19 mouse cellular contexts compared by ENCODE assay signal in the genomic region with DNA sequence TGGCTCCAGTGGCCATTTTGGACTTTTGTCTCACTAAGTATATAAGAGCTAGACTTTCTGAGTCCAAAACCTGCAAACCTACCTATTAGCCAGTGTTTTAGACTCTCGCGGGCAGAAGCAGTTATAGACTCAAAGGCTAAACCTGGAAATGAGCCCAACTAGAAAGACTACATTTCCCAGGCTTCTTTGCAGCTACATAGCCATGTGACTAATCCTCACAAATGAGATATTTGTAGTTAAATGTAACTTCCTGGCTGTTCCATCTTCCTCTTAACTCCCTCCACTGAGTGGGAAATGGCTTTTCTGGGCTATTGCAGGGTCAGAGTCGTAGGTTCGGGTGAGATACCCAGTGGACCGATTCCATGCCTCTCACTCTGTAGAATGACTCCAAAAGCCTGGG.
DNase-seq lines count a peak whose midpoint lies in the region; ATAC-seq and TF ChIP-seq lines count a peak whose summit lies in the region.
"Had no signal": no experiment of that assay in that cellular context is flagged by ENCODE, and none has a peak within 500 bp of the region (broad histone marks: within the 10 kb centered on the region; RNA-seq: fewer than 3 reads in every experiment).

No protein-coding gene starts in this region.

- H3K27ac ChIP-seq in hindbrain, postnatal 0 days = no peak overlapping the region
- no peak overlapping the region for H3K27ac ChIP-seq in hindbrain, embryonic 11.5 days (ENCODE audit: low read depth, low read length)
- H3K27ac ChIP-seq in midbrain, postnatal 0 days (ENCODE audit: low read depth, low read length) = no peak overlapping the region
- H3K27ac ChIP-seq in midbrain, embryonic 10.5 days (replicated peaks) = no peak overlapping the region
- no peak overlapping the region for H3K27ac ChIP-seq in intestine, embryonic 15.5 days
- H3K27ac ChIP-seq: embryonic facial prominence, embryonic 12.5 days; heart, embryonic 10.5 days; liver, embryonic 13.5 days had no signal

- no peaks in the 10 kb centered on the region for H3K9me3 ChIP-seq in hindbrain, postnatal 0 days (ENCODE audit: low read length)
- H3K9me3 ChIP-seq in hindbrain, embryonic 11.5 days (ENCODE audit: control insufficient read depth, low read length) = no peaks in the 10 kb centered on the region
- H3K9me3 ChIP-seq in midbrain, postnatal 0 days (ENCODE audit: low read length) = no peaks in the 10 kb centered on the region
- no peaks in the 10 kb centered on the region for H3K9me3 ChIP-seq in midbrain, embryonic 10.5 days (replicated peaks)
- no peaks in the 10 kb centered on the region for H3K9me3 ChIP-seq in intestine, embryonic 15.5 days
- H3K9me3 ChIP-seq: embryonic facial prominence, embryonic 12.5 days; heart, embryonic 10.5 days; liver, embryonic 13.5 days had no signal

- H3K4me2 ChIP-seq in hindbrain, postnatal 0 days (ENCODE audit: low read depth, low read length) = no peak overlapping the region
- H3K4me2 ChIP-seq in hindbrain, embryonic 11.5 days (replicated peaks; ENCODE audit: low read depth, low read length) = no peak overlapping the region
- no peak overlapping the region for H3K4me2 ChIP-seq in midbrain, postnatal 0 days (ENCODE audit: low read depth, low read length, poor library complexity, severe bottlenecking)
- no peak overlapping the region for H3K4me2 ChIP-seq in intestine, embryonic 15.5 days (replicated peaks)
- H3K4me2 ChIP-seq: embryonic facial prominence, embryonic 12.5 days; liver, embryonic 13.5 days had no signal

- H3K27me3 ChIP-seq in hindbrain, postnatal 0 days (ENCODE audit: insufficient read depth, low read length) = 0 out of 2 replicates have a peak, but pooled peaks cover 4% of the 10 kb centered on the region
- no peaks in the 10 kb centered on the region for H3K27me3 ChIP-seq in hindbrain, embryonic 11.5 days (ENCODE audit: control insufficient read depth, insufficient read depth, low read length)
- no peaks in the 10 kb centered on the region for H3K27me3 ChIP-seq in midbrain, postnatal 0 days (ENCODE audit: insufficient read depth, low read length)
- no peaks in the 10 kb centered on the region for H3K27me3 ChIP-seq in midbrain, embryonic 10.5 days (ENCODE audit: low read depth, poor library complexity, severe bottlenecking)
- H3K27me3 ChIP-seq in intestine, embryonic 15.5 days (replicated peaks) = no peaks in the 10 kb centered on the region
- H3K27me3 ChIP-seq: embryonic facial prominence, embryonic 12.5 days; liver, embryonic 13.5 days had no signal

- DNase-seq in hindbrain, postnatal 0 days (ENCODE audit: low spot score) = peak; percentile 71
- no peak for DNase-seq in hindbrain, embryonic 11.5 days (ENCODE audit: low spot score)
- peak; percentile 63 for DNase-seq in midbrain, postnatal 0 days (ENCODE audit: low spot score)
- DNase-seq in midbrain, embryonic 10.5 days (ENCODE audit: low spot score) = no peak
- peak; percentile 38 for DNase-seq in brain, adult 2 months (ENCODE audit: low read depth, low spot score)
- DNase-seq: adrenal gland, postnatal 14 days; B cell, adult 2 months; cerebellum, adult 11 months; heart, postnatal 4 days; kidney, adult 18-20 months; left cerebral cortex, postnatal 4 days; liver, embryonic 13.5 days; lung, adult 2 months; lung, postnatal 36 days had no signal

- H3K4me3 ChIP-seq in hindbrain, postnatal 0 days (ENCODE audit: low read length) = no peak overlapping the region
- no peak overlapping the region for H3K4me3 ChIP-seq in hindbrain, embryonic 11.5 days (ENCODE audit: low read depth, low read length)
- H3K4me3 ChIP-seq in midbrain, postnatal 0 days (ENCODE audit: low read depth, low read length) = no peak overlapping the region
- no peak overlapping the region for H3K4me3 ChIP-seq in midbrain, embryonic 10.5 days
- H3K4me3 ChIP-seq in intestine, embryonic 15.5 days (replicated peaks) = no peak overlapping the region
- H3K4me3 ChIP-seq: embryonic facial prominence, embryonic 12.5 days; heart, embryonic 10.5 days; liver, embryonic 13.5 days; megakaryocyte, embryonic 14.5 days had no signal

- H3K9ac ChIP-seq in hindbrain, postnatal 0 days (replicated peaks; ENCODE audit: low read length) = no peak overlapping the region
- H3K9ac ChIP-seq in hindbrain, embryonic 11.5 days (ENCODE audit: low read depth, low read length) = no peak overlapping the region
- no peak overlapping the region for H3K9ac ChIP-seq in midbrain, postnatal 0 days (replicated peaks; ENCODE audit: low read length, poor library complexity, severe bottlenecking)
- H3K9ac ChIP-seq in intestine, embryonic 15.5 days = no peak overlapping the region
- H3K9ac ChIP-seq: embryonic facial prominence, embryonic 12.5 days; liver, embryonic 13.5 days had no signal

- H3K4me1 ChIP-seq in hindbrain, postnatal 0 days (ENCODE audit: insufficient read depth, low read length) = no peaks in the 10 kb centered on the region
- no peaks in the 10 kb centered on the region for H3K4me1 ChIP-seq in hindbrain, embryonic 11.5 days (replicated peaks; ENCODE audit: control insufficient read depth, insufficient read depth, low read length)
- H3K4me1 ChIP-seq in midbrain, postnatal 0 days (ENCODE audit: insufficient read depth, low read length) = no peaks in the 10 kb centered on the region
- H3K4me1 ChIP-seq in midbrain, embryonic 10.5 days = peaks cover 7% of the 10 kb centered on the region
- no peaks in the 10 kb centered on the region for H3K4me1 ChIP-seq in intestine, embryonic 15.5 days (replicated peaks)
- H3K4me1 ChIP-seq: embryonic facial prominence, embryonic 12.5 days; liver, embryonic 13.5 days; megakaryocyte, embryonic 14.5 days had no signal

- 0 out of 2 replicates have a peak, but pooled peaks have one; percentile 38 for ATAC-seq in hindbrain, postnatal 0 days
- no peak for ATAC-seq in hindbrain, embryonic 11.5 days (ENCODE audit: low FRiP score)
- no peak for ATAC-seq in midbrain, postnatal 0 days (ENCODE audit: low FRiP score)
- no peak for ATAC-seq in granulocyte monocyte progenitor cell, adult 5-6 weeks (replicated peaks; ENCODE audit: poor library complexity, severe bottlenecking)
- no peak for ATAC-seq in intestine, embryonic 15.5 days

- 89% methylated on average over 5 of the region's 5 CpGs for WGBS in hindbrain, postnatal 0 days
- 91% methylated on average over 5 of the region's 5 CpGs for whole genome bisulfite sequencing in hindbrain, embryonic 11.5 days
- WGBS in midbrain, postnatal 0 days = 83% methylated on average over 5 of the region's 5 CpGs
- 94% methylated on average over 5 of the region's 5 CpGs for WGBS in midbrain, embryonic 10.5 days
- 87% methylated on average over 5 of the region's 5 CpGs for WGBS in intestine, embryonic 15.5 days

- H3K36me3 ChIP-seq in hindbrain, postnatal 0 days (ENCODE audit: insufficient read depth, low read length) = no peaks in the 10 kb centered on the region
- no peaks in the 10 kb centered on the region for H3K36me3 ChIP-seq in hindbrain, embryonic 11.5 days (ENCODE audit: control insufficient read depth, insufficient read depth, low read length)
- no peaks in the 10 kb centered on the region for H3K36me3 ChIP-seq in midbrain, postnatal 0 days (ENCODE audit: insufficient read depth, low read length)
- no peaks in the 10 kb centered on the region for H3K36me3 ChIP-seq in midbrain, embryonic 10.5 days
- H3K36me3 ChIP-seq in intestine, embryonic 15.5 days = no peaks in the 10 kb centered on the region
- H3K36me3 ChIP-seq: embryonic facial prominence, embryonic 12.5 days; heart, embryonic 10.5 days; liver, embryonic 13.5 days had no signal

- no peak for TF ChIP-seq CTCF in hindbrain, postnatal 0 days (IDR thresholded peaks at IDR 0.05; ENCODE audit: low read depth)
- no peak for TF ChIP-seq CTCF in midbrain, postnatal 0 days (IDR thresholded peaks at IDR 0.05)

Comparison
In these comparisons a context has a peak if more than half of its experiments do, and no peak if none do; other contexts are left out.
1. DNase-seq: peak in hindbrain, postnatal 0 days (single experiment), midbrain, postnatal 0 days (single experiment) and brain, adult 2 months (single experiment); none in hindbrain, embryonic 11.5 days (single experiment) and midbrain, embryonic 10.5 days (single experiment).